Mouse (Mus musculus) small intestine, adult 2 months (tissue): ENCODE data around the gene Zmat5. TPM values are rescaled to one million over a fixed set of nuclear protein-coding genes. Genes with fewer than 3 reads are reported as not detected.

Experiments
- H3K27ac ChIP-seq: fragments of 200-500 bp; 2 replicates; pipeline ENCODE4 v1.5.1; 2012; ENCODE audit warnings: low read depth, low read length, control low read depth, inconsistent platforms; ENCODE audit not compliant: insufficient read depth
- H3K27me3 ChIP-seq: fragments of 200-500 bp; 2 replicates; pipeline ENCODE4 v1.6.1; 2012; ENCODE audit warnings: mild to moderate bottlenecking, moderate library complexity, low read length, inconsistent platforms; ENCODE audit not compliant: control insufficient read depth, insufficient read depth
- H3K36me3 ChIP-seq: fragments of 200-500 bp; 2 replicates; pipeline ENCODE4 v1.6.1; 2012; ENCODE audit warnings: mild to moderate bottlenecking, low read length, control low read depth, inconsistent platforms; ENCODE audit not compliant: control insufficient read depth, insufficient read depth
- H3K4me1 ChIP-seq: fragments of 200-500 bp; 2 replicates; pipeline ENCODE4 v1.6.1; 2012; ENCODE audit warnings: low read length, inconsistent platforms, mixed read lengths; ENCODE audit not compliant: control insufficient read depth, insufficient read depth, insufficient read length
- H3K4me3 ChIP-seq: fragments of 200-500 bp; 2 replicates; pipeline ENCODE4 v1.5.1; 2012; ENCODE audit warnings: low read depth, mild to moderate bottlenecking, control low read depth, inconsistent platforms, low read length, moderate library complexity
- CTCF ChIP-seq: fragments of 200-500 bp; IDR thresholded peaks from 2 replicates; pipeline ENCODE4 v1.5.1; 2012; ENCODE audit warnings: low read depth, mild to moderate bottlenecking, control low read depth, inconsistent platforms, low read length, moderate library complexity, mixed read lengths; ENCODE audit not compliant: insufficient replicate concordance, insufficient read length; ENCODE audit errors: extremely low read depth
- POLR2A ChIP-seq: fragments of 200-500 bp; IDR thresholded peaks from 2 replicates; pipeline ENCODE4 v1.6.1; 2012; ENCODE audit warnings: low read depth, mild to moderate bottlenecking, control low read depth, inconsistent platforms, low read length, moderate library complexity
- WGBS: fragments of 180-500 bp; shearing (Covaris S2); methylation state at CpG from one replicate; pipeline ENCODE4 v1.1.7; 2018; 5-methylcytosine and 5-hydroxymethylcytosine counted together
- polyA plus RNA-seq: library from polyadenylated mRNA; depleted of rRNA; stranded (reverse); fragments of >200 nt; gene quantifications from 2 replicates; pipeline ENCODE4 v1.2.3, GENCODE M21; 2012

Zmat5 gene
- polyA plus RNA-seq, 1 experiment, result 61.5 TPM

DNA sequence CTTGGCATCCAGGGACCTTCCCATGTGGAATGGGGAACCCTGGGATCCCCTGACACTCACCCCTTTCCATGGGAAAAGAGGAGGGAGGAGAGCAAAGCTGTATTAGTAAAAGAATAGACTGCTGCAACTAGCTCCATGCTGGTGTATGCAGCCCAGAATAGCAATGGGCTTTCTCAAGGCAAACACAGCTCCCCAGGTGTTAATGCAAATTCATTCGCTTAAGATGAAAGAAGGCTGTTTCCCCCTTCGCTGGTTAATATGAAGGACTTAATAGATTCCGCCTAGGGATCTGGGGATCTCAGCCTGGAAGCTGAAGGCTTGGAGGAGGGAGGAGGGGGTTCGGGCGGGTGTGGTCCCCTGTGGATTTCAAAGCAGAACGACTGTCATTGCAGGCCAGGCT is 57.5 kb downstream of the Zmat5 start:
- TF ChIP-seq CTCF (no peak), POLR2A (no peak)
- 28% methylated on average over 6 of the region's 6 CpGs for WGBS
- no peaks in the 10 kb centered on the region for H3K27me3 ChIP-seq
- H3K36me3 ChIP-seq, result no peaks in the 10 kb centered on the region
- H3K27ac ChIP-seq, result no peak overlapping the region
- H3K4me1 ChIP-seq, result no peaks in the 10 kb centered on the region; the same call in 1 of the 2 replicates
- no peak overlapping the region for H3K4me3 ChIP-seq

GRCm38 (mm10) chr11:4762511-4762910 is 58.0 kb downstream of the Zmat5 start:
- 24% methylated on average over 2 of the region's 2 CpGs for WGBS
- Histone ChIP-seq H3K36me3 (no peaks in the 10 kb centered on the region), H3K4me1 (no peaks in the 10 kb centered on the region; the same call in 1 of the 2 replicates), H3K27ac (no peak overlapping the region), H3K4me3 (no peak overlapping the region), H3K27me3 (no peaks in the 10 kb centered on the region)
- TF ChIP-seq CTCF (no peak), POLR2A (no peak)

DNA sequence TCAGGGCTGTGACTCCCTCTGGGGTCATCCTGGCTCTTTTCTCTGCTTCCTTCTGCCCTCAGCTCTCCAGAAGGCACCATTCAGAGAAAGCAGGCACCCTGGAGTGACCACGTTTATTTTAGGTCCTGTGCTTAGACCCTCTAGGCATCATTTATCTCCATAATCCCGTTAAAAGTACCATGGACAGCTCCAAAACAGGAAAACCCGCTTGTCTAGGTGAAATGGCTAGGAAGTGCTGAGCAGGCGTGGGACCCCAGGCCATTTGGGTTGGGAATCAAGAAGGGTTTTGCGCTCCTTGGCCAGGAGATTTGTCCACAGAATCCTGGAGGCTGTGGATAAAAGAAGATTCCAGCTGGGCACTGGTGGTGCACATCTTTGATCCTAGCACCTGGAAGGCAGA is 59.2 kb downstream of the Zmat5 start:
- 19% methylated on average over 5 of the region's 5 CpGs for WGBS
- Histone ChIP-seq H3K4me3 (no peak overlapping the region), H3K36me3 (0 out of 2 replicates have a peak, but pooled peaks cover 1% of the 10 kb centered on the region)

DNA sequence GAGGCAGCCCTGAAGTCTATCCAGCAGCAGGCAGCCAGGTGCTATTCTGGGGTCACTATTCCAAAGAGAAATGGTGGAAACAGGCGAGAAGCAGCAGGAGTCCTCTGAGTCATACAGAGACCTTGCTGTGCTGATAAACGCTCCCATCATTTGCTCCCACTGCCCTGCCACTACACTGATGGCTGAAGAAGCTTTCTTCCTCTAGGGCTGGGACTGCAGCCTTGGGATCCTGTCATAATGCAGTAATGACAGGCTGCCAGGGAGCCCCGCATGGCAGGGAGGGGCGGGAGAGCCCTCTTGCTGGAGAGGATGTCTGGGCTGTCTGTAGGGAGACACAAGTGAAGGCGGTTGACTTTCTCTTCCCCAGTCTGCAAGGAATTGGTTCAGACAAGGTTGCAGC is 60.0 kb downstream of the Zmat5 start:
- no peak overlapping the region for H3K4me3 ChIP-seq
- no peaks in the 10 kb centered on the region for H3K27me3 ChIP-seq
- WGBS, result 64% methylated on average over 5 of the region's 5 CpGs
- H3K4me1 ChIP-seq, result no peaks in the 10 kb centered on the region; the same call in 1 of the 2 replicates
- TF ChIP-seq CTCF (no peak), POLR2A (no peak)
- 0 out of 2 replicates have a peak, but pooled peaks cover 2% of the 10 kb centered on the region for H3K36me3 ChIP-seq
- no peak overlapping the region for H3K27ac ChIP-seq

More for the DNA sequence above, 59.2 kb downstream of the Zmat5 start:
- TF ChIP-seq CTCF (no peak), POLR2A (no peak)
- Histone ChIP-seq H3K27me3 (no peaks in the 10 kb centered on the region), H3K27ac (no peak overlapping the region), H3K4me1 (no peaks in the 10 kb centered on the region; the same call in 1 of the 2 replicates)

GRCm38 (mm10) chr11:4768399-4768798 is 63.9 kb downstream of the Zmat5 start:
- WGBS, result 84% methylated on average over 4 of the region's 4 CpGs
- no peaks in the 10 kb centered on the region for H3K4me1 ChIP-seq
- H3K27ac ChIP-seq, result no peak overlapping the region
- no peak overlapping the region for H3K4me3 ChIP-seq
- peaks cover 10% of the 10 kb centered on the region for H3K36me3 ChIP-seq
- TF ChIP-seq POLR2A (no peak), CTCF (no peak)
- H3K27me3 ChIP-seq, result no peaks in the 10 kb centered on the region

DNA sequence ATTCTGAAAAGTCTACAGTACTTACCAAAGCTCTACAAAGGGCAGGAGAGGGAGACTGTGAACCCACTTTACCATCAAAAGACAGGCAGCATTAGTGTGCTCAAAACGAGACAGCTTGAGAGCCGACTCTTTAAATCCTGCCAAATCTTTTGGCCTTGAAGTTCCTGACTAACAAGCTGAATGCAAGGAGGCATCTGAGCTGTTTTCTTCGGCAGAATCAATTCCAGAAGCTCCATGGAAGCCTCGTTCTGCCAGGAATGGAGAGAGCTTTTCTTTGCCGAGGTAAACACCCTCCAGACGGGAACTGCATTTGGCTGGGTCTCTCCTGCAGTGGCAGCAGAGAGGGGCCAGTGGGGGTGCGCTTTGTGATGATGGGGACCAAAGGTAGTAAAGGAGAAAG is 64.8 kb downstream of the Zmat5 start:
- Histone ChIP-seq H3K4me1 (no peaks in the 10 kb centered on the region), H3K27ac (no peak overlapping the region), H3K36me3 (peaks cover 10% of the 10 kb centered on the region), H3K27me3 (no peaks in the 10 kb centered on the region), H3K4me3 (no peak overlapping the region)
- 81% methylated on average over 7 of the region's 7 CpGs for WGBS
- no peak for TF ChIP-seq CTCF
- no peak for TF ChIP-seq POLR2A

DNA sequence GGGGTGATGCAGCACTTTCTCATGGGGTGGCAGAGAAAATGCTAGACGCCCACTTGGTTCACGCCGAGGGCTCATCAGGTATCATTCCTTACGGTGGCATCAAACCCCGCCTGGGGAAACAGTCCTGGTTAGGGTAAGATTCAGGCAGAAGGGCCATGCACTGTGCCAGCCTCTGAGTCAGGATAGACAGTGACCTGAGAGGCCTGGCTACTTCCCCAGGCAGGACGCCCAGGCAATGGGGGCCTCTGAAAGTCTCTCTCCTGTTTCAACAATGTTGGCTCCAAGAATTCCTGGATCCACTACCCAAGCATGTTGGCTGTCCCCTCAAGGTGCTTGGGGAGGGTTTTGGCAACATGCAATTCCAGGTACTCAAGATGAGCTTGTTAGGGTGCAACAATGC is 65.4 kb downstream of the Zmat5 start:
- TF ChIP-seq CTCF (no peak), POLR2A (no peak)
- H3K27me3 ChIP-seq, result no peaks in the 10 kb centered on the region
- H3K4me3 ChIP-seq, result no peak overlapping the region
- 94% methylated on average over 6 of the region's 6 CpGs for WGBS
- no peak overlapping the region for H3K27ac ChIP-seq
- no peaks in the 10 kb centered on the region for H3K4me1 ChIP-seq
- H3K36me3 ChIP-seq, result peaks cover 14% of the 10 kb centered on the region

DNA sequence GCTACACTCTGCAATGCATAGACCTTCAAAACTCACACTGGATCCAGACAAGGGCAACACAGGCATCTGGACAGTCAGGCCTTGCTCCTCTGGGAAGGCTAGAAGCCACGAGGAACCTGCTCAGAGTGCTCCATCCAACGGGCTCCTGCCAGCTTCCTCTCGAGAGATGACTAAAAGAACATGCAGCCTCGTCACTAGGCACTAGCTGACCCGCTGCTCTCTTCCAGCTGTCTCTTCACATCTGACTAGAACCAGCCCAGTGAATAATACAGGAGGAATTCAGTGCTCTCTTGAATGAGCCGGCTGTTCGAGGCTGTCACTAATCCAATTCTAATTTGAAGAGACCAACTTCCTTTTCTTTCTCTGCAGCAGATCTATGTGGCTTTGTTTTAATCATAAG is 67.3 kb downstream of the Zmat5 start:
- peaks cover 21% of the 10 kb centered on the region for H3K36me3 ChIP-seq
- TF ChIP-seq POLR2A (no peak), CTCF (no peak)
- no peak overlapping the region for H3K4me3 ChIP-seq
- H3K4me1 ChIP-seq, result no peaks in the 10 kb centered on the region
- no peak overlapping the region for H3K27ac ChIP-seq
- no peaks in the 10 kb centered on the region for H3K27me3 ChIP-seq
- 82% methylated on average over 7 of the region's 7 CpGs for WGBS
